Mouse (Mus musculus) spleen, postnatal 0 days (tissue): Measurements from ENCODE around the gene Scgb1b19. TPM values are rescaled to one million over a fixed set of nuclear protein-coding genes. Genes with fewer than 3 reads are reported as not detected.

ENCODE experiments used
- polyA plus RNA-seq: library from polyadenylated mRNA; unstranded; fragments of >200 nt; fragmentation: Nextera tagmentation; extraction: Ambion mirVana; gene quantifications from 2 replicates; pipeline ENCODE4 v1.2.1, GENCODE M21; 2015

Gene Scgb1b19
- not detected in 2 replicates for polyA plus RNA-seq

DNA sequence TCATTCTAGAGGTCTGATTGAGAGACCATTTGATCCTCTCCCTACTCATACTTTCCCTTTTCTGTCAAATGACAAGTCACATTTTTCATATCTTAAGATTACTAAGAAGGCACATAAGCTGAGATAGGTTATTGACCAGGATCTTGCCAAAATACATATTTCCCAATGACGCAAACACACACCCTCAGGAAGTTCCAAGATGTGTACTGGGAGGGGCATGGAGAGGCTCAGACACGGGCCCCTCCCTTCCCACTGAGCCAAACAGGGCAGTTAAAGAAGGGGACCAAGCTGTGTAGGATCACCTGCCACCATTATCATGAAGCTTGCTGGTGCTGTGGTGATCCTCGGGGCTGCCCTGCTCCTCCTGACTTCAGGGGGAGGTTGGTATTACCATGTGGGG is at the start of gene Scgb1b19:
Gene Scgb1b19 (plus strand): TSS at position 301 of the 400 bp plus-strand sequence.

DNA sequence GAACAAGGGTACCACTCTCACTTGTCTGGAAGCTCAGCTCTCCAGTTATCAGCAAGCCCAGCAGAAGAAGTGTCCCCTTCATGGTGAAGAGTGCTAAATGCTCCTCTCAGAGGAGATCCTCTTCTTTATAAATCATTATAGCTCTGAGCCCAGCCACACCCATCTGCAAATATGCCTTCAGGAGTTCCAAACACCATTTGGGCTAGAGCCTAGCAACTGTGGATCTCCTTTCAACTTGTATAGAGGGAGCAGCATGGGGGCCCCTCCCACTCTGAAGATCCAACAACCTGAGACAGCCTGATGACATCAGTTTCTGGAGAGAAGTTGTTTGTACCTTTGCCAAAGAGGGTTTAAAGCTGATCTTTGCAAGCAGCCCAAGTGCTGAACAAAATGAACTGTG is 6.9 kb upstream of the Scgb1b19 start, which contains the start of gene Scgb2b19:
Gene Scgb2b19 (minus strand): TSS at position 101 of the 400 bp plus-strand sequence.

Other genes starting within 250 kb of the Scgb1b19 start
- not detected in 2 replicates for gene Scgb2b17, start 230.7 kb upstream of the Scgb1b19 start, polyA plus RNA-seq
- not detected in 2 replicates for gene Scgb1b17, start 223.8 kb upstream of the Scgb1b19 start, polyA plus RNA-seq
- gene Scgb2b18, start 113.4 kb upstream of the Scgb1b19 start, polyA plus RNA-seq, result not detected in 2 replicates
- not detected in 2 replicates for gene Scgb1b18, start 101.7 kb upstream of the Scgb1b19 start, polyA plus RNA-seq
- gene Scgb2b19, start 7.0 kb upstream of the Scgb1b19 start, polyA plus RNA-seq, result not detected in 2 replicates
- not detected in 2 replicates for gene Scgb2b20, start 79.0 kb downstream of the Scgb1b19 start, polyA plus RNA-seq
- not detected in 2 replicates for gene Scgb1b20, start 85.9 kb downstream of the Scgb1b19 start, polyA plus RNA-seq
- not detected in 2 replicates for gene Scgb2b21, start 233.2 kb downstream of the Scgb1b19 start, polyA plus RNA-seq